Mouse (Mus musculus): ENCODE measurements around the gene Klf12. TPM values are rescaled to one million over a fixed set of nuclear protein-coding genes. Genes with fewer than 3 reads are reported as not detected.

Gene Klf12
- polyA plus RNA-seq, 1 experiment from 2014 or later: 3.1 TPM

GRCm38 (mm10) chr14:99900902-99901301, 383.6 kb downstream of the Klf12 start:
- WGBS: 92% methylated on average over 3 of the region's 3 CpGs
- Histone ChIP-seq H3K9me3 (ENCODE audit: control insufficient read depth) (no peaks in the 10 kb centered on the region), H3K36me3 (ENCODE audit: control insufficient read depth, insufficient read depth) (no peaks in the 10 kb centered on the region), H3K27ac (ENCODE audit: low read depth, low read length) (no peak overlapping the region), H3K4me2 (replicated peaks; ENCODE audit: low read depth) (no peak overlapping the region), H3K27me3 (replicated peaks; ENCODE audit: control insufficient read depth, insufficient read depth, low read length) (no peaks in the 10 kb centered on the region), H3K4me1 (replicated peaks; ENCODE audit: control insufficient read depth, insufficient read depth, low read length) (0 out of 2 replicates have a peak, but pooled peaks cover 3% of the 10 kb centered on the region), H3K9ac (ENCODE audit: low read depth, low read length) (no peak overlapping the region), H3K4me3 (ENCODE audit: low read depth, low read length) (no peak overlapping the region)
- no peak for ATAC-seq
- no peak for TF ChIP-seq CTCF (IDR thresholded peaks at IDR 0.05; ENCODE audit: low read depth)

GRCm38 (mm10) chr14:99898861-99899260, 385.6 kb downstream of the Klf12 start:
- H3K9ac ChIP-seq (ENCODE audit: low read depth, low read length): no peak overlapping the region
- H3K27ac ChIP-seq (ENCODE audit: low read depth, low read length): no peak overlapping the region
- H3K4me1 ChIP-seq (replicated peaks; ENCODE audit: control insufficient read depth, insufficient read depth, low read length): 0 out of 2 replicates have a peak, but pooled peaks cover 3% of the 10 kb centered on the region
- 77% methylated on average over 3 of the region's 3 CpGs for WGBS
- no peaks in the 10 kb centered on the region for H3K36me3 ChIP-seq (ENCODE audit: control insufficient read depth, insufficient read depth)
- no peak overlapping the region for H3K4me3 ChIP-seq (ENCODE audit: low read depth, low read length)
- no peaks in the 10 kb centered on the region for H3K27me3 ChIP-seq (replicated peaks; ENCODE audit: control insufficient read depth, insufficient read depth, low read length)
- no peak for TF ChIP-seq CTCF (IDR thresholded peaks at IDR 0.05; ENCODE audit: low read depth)
- no peak for ATAC-seq
- H3K9me3 ChIP-seq (ENCODE audit: control insufficient read depth): no peaks in the 10 kb centered on the region
- no peak overlapping the region for H3K4me2 ChIP-seq (replicated peaks; ENCODE audit: low read depth)

GRCm38 (mm10) chr14:99894708-99895383, 389.6 kb downstream of the Klf12 start:
- Histone ChIP-seq H3K9ac (ENCODE audit: low read depth, low read length) (no peak overlapping the region), H3K27ac (ENCODE audit: low read depth, low read length) (no peak overlapping the region), H3K9me3 (ENCODE audit: control insufficient read depth) (no peaks in the 10 kb centered on the region), H3K27me3 (replicated peaks; ENCODE audit: control insufficient read depth, insufficient read depth, low read length) (no peaks in the 10 kb centered on the region), H3K36me3 (ENCODE audit: control insufficient read depth, insufficient read depth) (no peaks in the 10 kb centered on the region), H3K4me1 (replicated peaks; ENCODE audit: control insufficient read depth, insufficient read depth, low read length) (no peaks in the 10 kb centered on the region), H3K4me2 (replicated peaks; ENCODE audit: low read depth) (no peak overlapping the region), H3K4me3 (ENCODE audit: low read depth, low read length) (no peak overlapping the region)
- 16% methylated on average over 7 of the region's 7 CpGs for WGBS
- peak; percentile 60; the same call in 1 of the 2 replicates for ATAC-seq
- peak; percentile 97 for TF ChIP-seq CTCF (IDR thresholded peaks at IDR 0.05; ENCODE audit: low read depth)

- WGBS: 85% methylated on average over 14 of the region's 14 CpGs
- H3K4me2 ChIP-seq (replicated peaks; ENCODE audit: low read depth): no peak overlapping the region
- no peak overlapping the region for H3K27ac ChIP-seq (ENCODE audit: low read depth, low read length)
- H3K4me1 ChIP-seq (replicated peaks; ENCODE audit: control insufficient read depth, insufficient read depth, low read length): no peaks in the 10 kb centered on the region
- no peak overlapping the region for H3K9ac ChIP-seq (ENCODE audit: low read depth, low read length)
- H3K27me3 ChIP-seq (replicated peaks; ENCODE audit: control insufficient read depth, insufficient read depth, low read length): no peaks in the 10 kb centered on the region
- TF ChIP-seq CTCF (IDR thresholded peaks at IDR 0.05; ENCODE audit: low read depth): no peak
- H3K9me3 ChIP-seq (ENCODE audit: control insufficient read depth): no peaks in the 10 kb centered on the region
- H3K4me3 ChIP-seq (ENCODE audit: low read depth, low read length): no peak overlapping the region
- ATAC-seq: no peak
- H3K36me3 ChIP-seq (ENCODE audit: control insufficient read depth, insufficient read depth): no peaks in the 10 kb centered on the region
These were observed 390.4 kb downstream of the Klf12 start for GRCm38 (mm10) chr14:99894062-99894461.

DNA sequence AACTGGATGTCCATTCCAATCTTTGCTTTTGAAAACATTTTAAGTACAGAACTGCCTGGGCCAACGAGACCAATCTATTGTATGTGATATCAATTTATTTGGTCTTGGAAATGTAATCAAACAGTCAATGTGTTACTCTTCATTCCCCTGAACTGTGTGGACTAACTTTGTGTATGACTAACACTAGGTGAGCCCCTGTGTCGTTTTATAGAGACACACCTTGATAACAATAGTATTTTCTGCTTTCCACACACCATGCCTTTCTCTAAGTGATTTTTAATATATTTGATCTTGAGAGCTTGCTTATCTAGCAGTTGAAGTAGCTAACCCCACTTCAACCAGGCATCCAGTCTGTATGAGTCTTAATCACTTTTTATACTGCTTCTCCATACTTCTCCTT, 398.0 kb downstream of the Klf12 start:
- Histone ChIP-seq H3K4me2 (replicated peaks; ENCODE audit: low read depth) (no peak overlapping the region), H3K9ac (ENCODE audit: low read depth, low read length) (no peak overlapping the region), H3K27ac (ENCODE audit: low read depth, low read length) (no peak overlapping the region), H3K4me1 (replicated peaks; ENCODE audit: control insufficient read depth, insufficient read depth, low read length) (no peaks in the 10 kb centered on the region), H3K4me3 (ENCODE audit: low read depth, low read length) (no peak overlapping the region), H3K27me3 (replicated peaks; ENCODE audit: control insufficient read depth, insufficient read depth, low read length) (no peaks in the 10 kb centered on the region), H3K36me3 (ENCODE audit: control insufficient read depth, insufficient read depth) (no peaks in the 10 kb centered on the region), H3K9me3 (ENCODE audit: control insufficient read depth) (no peaks in the 10 kb centered on the region)
- 56% methylated on average over 2 of the region's 2 CpGs for WGBS
- ATAC-seq: no peak
- TF ChIP-seq CTCF (IDR thresholded peaks at IDR 0.05; ENCODE audit: low read depth): no peak

- Histone ChIP-seq H3K27me3 (replicated peaks; ENCODE audit: control insufficient read depth, insufficient read depth, low read length) (no peaks in the 10 kb centered on the region), H3K9ac (ENCODE audit: low read depth, low read length) (no peak overlapping the region), H3K4me3 (ENCODE audit: low read depth, low read length) (no peak overlapping the region), H3K9me3 (ENCODE audit: control insufficient read depth) (no peaks in the 10 kb centered on the region), H3K4me1 (replicated peaks; ENCODE audit: control insufficient read depth, insufficient read depth, low read length) (no peaks in the 10 kb centered on the region), H3K4me2 (replicated peaks; ENCODE audit: low read depth) (no peak overlapping the region), H3K27ac (ENCODE audit: low read depth, low read length) (no peak overlapping the region), H3K36me3 (ENCODE audit: control insufficient read depth, insufficient read depth) (no peaks in the 10 kb centered on the region)
- ATAC-seq: peak; percentile 45; the same call in 1 of the 2 replicates
- WGBS: 50% methylated on average over 2 of the region's 2 CpGs
- TF ChIP-seq CTCF (IDR thresholded peaks at IDR 0.05; ENCODE audit: low read depth): peak; percentile 23; the same call in 1 of the 2 replicates
These were observed 398.9 kb downstream of the Klf12 start for GRCm38 (mm10) chr14:99885562-99885961.
